Mouse (Mus musculus): ENCODE measurements at regions not wholly inside any gene's neighbourhood (a gene's known extent, or its start where the extent isn't known, plus 50 kb on each side); places are given as distances from the start of the nearest gene placed in this dataset.
A peak's percentile ranks its signal among the peaks of the same experiment; 100 is the strongest.

DNA sequence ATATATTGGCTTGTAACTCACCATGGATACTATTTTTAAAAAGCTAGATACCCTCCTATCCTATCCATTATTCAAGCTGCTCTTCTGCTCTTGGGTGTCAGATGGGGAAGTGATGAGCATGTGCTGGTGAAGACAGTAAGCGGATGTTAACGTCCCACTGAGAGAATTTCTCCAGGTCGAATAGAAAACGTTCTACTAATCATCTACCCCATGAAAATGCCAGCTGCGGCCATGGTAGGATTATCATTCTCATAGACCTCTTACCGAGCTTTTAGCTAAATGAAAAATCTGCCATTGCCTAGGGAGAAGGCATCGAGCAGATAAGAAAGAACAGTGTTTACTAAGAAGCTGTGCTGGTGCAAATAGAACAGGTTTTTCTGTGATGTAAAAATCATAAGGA is 1685.6 kb upstream of the Zeb2 start:
- Histone ChIP-seq H3K27me3 (replicated peaks; ENCODE audit: control insufficient read depth, insufficient read depth, low read length) (no peaks in the 10 kb centered on the region), H3K4me2 (ENCODE audit: low read length) (peak overlapping the region; percentile 39), H3K4me1 (ENCODE audit: control insufficient read depth, insufficient read depth, low read depth, low read length) (no peaks in the 10 kb centered on the region), H3K36me3 (ENCODE audit: control insufficient read depth, insufficient read depth, low read length) (no peaks in the 10 kb centered on the region), H3K9me3 (ENCODE audit: control insufficient read depth, low read length) (no peaks in the 10 kb centered on the region), H3K4me3 (ENCODE audit: low read length) (no peak overlapping the region), H3K27ac (ENCODE audit: low read depth, low read length) (no peak overlapping the region), H3K9ac (ENCODE audit: low read depth, low read length) (no peak overlapping the region)
- 0 out of 2 replicates have a peak, but pooled peaks have one; percentile 54 for ATAC-seq
- WGBS: 18% methylated on average over 7 of the region's 7 CpGs
